Mouse (Mus musculus) embryo, embryonic 10.5 days (tissue): Measurements from ENCODE around the gene Morn4.
"Not testable (repeated sequence)": the region's sequence is repeated elsewhere in the genome, so short reads cannot be mapped to it uniquely, and the experiment has no call there.

Source experiments
- DNase-seq: peaks from one replicate; pipeline ENCODE4 v3.0.0-alpha.2; 2015; ENCODE audit warnings: low spot score

Morn4 gene

GRCm38 (mm10) chr19:42085690-42086089 is 467 bp downstream of the Morn4 start:
- DNase-seq: no peak

DNA sequence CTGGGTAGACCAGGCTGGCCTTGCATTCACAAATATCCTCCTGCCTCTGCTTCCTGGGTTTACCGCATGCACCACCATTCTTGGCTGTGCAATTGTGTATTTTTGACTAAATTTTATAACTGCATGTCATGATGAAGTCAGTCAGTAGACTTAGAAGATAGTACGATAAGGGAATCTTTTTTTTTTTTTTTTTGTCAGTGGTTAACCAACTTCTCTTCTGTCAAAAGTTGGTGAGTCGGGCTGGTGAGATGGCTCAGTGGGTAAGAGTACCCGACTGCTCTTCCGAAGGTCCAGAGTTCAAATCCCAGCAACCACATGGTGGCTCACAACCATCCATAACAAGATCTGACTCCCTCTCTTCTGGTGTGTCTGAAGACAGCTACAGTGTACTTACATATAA is 4.5 kb downstream of the Morn4 start:
- not testable (repeated sequence) for DNase-seq

- no peak for DNase-seq
Observed at GRCm38 (mm10) chr19:42080469-42080868, 5.7 kb downstream of the Morn4 start.

DNA sequence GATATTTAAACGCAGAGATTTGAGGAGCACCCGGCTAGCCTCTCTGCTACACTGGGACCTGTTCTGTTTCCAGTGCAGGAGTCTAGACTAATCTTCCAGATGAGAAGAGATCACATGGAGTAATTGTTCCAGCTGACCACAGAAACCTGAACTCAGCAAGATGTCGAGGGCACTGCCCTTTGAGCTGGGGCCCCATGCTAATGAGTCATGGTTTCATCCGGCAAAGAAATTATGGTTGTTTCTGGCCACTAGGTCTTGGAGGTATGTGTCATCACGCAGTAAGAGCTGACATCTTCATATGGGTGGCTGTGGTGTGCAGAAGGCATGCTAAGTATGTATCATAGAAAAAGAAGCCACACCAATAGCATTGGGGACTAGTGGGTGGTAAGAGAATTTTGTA is 6.2 kb downstream of the Morn4 start:
- no peak for DNase-seq

DNA sequence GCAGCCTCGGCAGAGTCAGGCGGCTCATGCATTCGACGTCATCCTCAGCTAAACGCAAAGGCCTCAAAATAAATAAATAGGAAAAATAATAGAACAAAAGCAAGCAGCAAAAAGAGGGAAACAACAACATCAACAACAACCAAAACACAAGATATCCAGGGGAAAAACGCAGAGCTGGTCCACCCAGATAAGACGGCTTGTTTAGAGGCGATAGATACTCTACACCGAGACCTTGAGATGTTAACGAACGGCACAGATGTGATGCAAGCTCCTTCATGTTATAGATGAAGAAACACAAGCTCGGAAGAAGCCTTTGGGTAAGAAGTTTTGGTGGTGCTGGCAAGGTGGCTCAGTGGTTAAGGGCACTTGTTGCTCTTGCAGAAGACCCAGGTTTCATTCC is 7.2 kb downstream of the Morn4 start:
- DNase-seq: no peak

- DNase-seq: no peak
Observed at GRCm38 (mm10) chr19:42078566-42078965, 7.6 kb downstream of the Morn4 start.

- DNase-seq: no peak
Observed at GRCm38 (mm10) chr19:42075992-42076391, 10.2 kb downstream of the Morn4 start.

DNA sequence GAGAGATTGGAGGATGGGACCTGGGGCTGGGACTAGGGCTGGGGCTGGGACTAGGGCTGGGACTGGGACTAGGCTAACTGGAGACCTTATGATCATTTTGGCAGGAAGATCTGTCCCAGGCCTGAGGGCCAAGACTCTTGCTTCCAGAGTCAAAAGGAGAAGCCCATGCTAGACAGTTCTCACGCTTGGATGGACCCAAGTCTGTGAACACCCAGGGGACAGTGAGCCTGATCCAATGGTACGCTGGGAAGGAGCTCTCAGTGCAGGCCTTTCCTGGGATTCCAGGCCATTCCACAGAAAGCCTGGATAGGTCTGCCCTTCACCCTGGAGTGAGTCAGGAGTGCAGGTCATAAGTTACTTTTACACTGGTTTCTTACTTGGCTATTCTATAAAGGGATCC is 11.1 kb downstream of the Morn4 start:
- DNase-seq: no peak

DNA sequence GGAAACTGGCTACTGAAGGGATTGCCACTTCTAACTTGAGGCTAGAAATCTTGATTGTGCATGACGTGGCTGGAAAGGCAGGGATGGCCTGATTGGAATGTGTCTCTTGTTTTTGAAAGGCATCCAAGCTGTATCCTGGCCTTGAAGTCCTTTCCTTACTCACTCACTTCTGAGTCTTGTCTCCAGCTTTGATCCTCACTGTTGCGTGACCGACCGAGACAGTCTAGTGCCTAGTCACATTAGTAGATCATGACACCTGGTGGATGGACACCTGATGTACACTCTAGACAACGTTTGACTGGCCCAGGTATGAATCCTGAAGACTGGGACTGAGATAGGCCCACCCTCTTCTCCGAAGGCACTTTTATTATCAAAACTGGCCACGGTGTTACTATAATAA is 13.4 kb downstream of the Morn4 start:
- DNase-seq: no peak

GRCm38 (mm10) chr19:42071886-42072608 is 14.1 kb downstream of the Morn4 start:
- no peak for DNase-seq

DNA sequence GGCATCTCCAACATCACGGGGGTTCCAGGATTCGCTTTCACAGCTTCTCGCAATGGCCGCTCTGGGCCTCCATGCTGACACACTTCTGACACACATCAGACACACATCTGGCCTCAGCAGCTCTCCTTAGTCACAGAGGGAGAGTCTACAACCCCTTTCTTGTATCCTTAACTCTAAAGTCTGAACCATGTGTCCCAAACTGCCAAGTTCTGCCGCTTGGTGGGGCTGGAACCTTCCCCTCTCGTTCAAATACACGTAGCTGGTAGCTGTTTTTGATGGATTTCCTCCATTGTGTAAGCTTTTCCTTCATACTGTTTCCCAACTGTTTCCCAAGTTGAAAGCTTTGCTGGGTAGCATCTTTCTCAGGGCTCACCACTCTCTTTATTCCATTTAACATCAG is 14.9 kb downstream of the Morn4 start:
- no peak for DNase-seq

GRCm38 (mm10) chr19:42069241-42069525 is 17.0 kb downstream of the Morn4 start:
- DNase-seq: peak; percentile 36

DNA sequence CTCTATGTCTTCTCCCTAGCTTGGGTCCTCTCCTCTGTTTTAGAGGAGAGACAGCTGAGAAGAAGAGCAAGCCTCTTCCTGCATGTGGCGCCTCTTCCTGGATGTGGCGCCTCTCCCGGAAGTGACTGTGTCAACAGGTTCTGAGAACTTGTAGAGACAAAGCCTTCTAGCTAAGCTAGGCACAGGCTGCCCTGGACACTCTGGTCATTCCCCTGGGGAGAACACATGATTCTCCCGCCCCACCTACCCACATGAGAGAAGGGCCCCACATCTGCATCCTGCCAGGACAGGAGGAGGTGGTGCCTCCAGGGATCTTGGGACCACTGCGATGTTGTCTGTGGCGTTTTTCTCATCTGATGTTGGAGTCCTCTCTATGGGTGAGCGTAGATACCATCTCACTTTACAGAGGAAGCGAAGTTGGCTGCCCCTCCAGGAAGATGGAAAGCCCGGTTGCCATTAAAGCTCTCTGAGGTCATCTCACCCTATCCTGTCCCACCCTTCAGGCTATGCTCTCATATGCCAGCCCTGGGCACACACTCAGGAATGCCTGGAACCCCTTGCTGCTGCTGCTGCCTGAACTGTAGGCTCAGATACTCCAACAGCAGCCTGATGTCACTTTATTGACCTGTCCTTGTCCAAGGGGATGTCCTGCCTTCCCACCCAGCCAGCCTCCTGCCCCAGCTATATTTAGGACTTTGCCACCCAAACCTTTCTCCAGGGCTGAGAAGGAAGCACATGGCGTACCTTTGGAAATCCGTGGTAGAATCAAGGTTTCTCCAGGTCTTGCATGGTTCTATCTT is 17.5 kb downstream of the Morn4 start:
- no peak for DNase-seq

GRCm38 (mm10) chr19:42061443-42061842 is 24.7 kb downstream of the Morn4 start:
- DNase-seq: no peak

GRCm38 (mm10) chr19:42058426-42058825 is 27.7 kb downstream of the Morn4 start:
- DNase-seq: no peak

DNA sequence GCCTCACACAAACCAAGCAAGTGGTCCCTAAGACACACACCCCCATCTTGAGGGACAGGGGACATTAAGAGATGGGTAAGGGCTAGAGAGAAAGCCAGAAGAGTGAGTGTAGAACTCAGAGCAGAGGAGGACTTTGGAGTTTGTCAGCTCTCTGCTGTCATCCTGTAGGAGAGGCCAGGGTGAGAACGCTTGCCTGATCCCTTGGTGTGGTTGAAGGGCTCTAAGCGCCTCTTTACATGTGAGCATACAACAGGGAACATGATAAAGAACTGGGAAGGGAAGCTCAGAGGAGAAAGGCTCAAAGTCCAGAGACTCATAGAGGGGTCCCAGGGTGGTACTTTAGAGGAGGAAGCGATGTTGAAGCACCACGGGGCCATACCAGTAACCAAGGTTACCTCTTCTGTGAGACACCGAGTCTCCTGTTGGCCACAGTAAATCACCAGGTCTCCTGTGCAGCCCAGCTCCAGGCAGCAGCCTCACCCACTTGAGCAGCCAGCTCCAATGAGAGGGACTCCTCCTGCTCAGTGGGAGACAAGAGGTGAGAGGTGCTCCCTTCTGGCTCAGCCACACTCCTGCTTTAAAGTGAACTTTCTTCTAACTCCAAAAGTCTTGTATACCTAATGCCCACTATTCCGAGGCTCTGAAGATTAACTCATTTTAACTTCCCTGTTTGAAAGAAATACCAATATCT is 29.3 kb downstream of the Morn4 start:
- no peak for DNase-seq

DNA sequence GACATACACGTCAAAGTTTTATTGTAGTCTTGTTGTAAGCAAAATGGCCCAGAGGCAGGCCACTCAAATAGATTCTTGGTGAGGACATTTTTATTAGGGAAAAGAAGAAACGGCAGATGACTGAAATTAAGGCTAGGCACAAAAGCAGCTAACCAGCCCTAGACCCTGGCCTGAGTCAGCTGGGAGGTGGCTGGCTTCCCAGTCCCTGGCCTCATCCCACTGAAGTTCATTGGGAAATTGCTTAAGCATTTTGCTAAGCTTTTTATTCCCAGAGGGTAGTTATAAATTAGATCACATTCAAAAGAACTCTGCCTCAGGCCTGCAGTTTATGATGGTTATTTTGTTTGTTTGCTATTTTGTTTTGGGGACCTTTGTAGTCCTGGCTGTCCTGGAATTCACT is 30.3 kb downstream of the Morn4 start:
- DNase-seq: no peak

DNA sequence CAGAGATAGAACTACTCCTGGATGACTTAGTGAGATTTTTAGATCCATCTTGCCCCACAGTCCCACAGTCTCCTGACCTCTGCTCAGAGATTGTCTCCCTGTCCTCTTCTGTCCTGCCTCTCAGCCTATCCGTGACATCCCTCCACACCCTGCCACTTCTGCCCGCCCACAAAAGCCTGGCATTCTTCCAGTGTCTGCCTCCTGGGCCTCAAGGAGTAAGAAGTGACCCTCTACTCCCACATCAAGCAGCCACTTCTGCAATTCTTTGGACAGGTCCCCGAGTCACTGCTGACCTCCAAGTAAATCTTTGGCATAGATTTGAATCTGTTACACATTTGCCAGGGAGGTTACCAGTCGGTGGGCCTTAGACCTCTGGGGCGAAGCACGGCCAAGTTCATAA is 31.9 kb downstream of the Morn4 start:
- no peak for DNase-seq

- DNase-seq: no peak
Observed at GRCm38 (mm10) chr19:42051948-42052347, 34.2 kb downstream of the Morn4 start, which contains the start of gene 4933411K16Rik. TSS of gene 4933411K16Rik (plus strand) at chr19:42052248.

DNA sequence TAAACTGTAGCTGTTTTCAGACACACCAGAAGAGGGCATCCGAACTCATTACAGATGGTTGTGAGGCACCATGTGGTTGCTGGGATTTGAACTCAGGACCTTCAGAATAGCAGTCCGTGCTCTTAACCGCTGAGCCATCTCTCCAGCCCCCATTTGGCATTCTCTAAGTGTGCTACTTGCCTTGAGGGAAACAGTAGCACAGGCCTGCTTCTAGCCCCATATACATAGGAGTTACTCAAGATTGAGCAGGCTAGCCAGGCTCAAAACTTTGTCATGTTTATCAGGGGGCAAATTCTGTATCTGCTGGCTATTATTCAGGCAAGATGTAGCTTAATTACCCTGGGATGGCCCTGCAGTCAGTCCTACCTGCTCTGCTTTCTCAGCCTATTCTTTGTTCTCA is 34.8 kb downstream of the Morn4 start:
- DNase-seq: no peak

GRCm38 (mm10) chr19:42050251-42050650 is 35.9 kb downstream of the Morn4 start:
- no peak for DNase-seq

DNA sequence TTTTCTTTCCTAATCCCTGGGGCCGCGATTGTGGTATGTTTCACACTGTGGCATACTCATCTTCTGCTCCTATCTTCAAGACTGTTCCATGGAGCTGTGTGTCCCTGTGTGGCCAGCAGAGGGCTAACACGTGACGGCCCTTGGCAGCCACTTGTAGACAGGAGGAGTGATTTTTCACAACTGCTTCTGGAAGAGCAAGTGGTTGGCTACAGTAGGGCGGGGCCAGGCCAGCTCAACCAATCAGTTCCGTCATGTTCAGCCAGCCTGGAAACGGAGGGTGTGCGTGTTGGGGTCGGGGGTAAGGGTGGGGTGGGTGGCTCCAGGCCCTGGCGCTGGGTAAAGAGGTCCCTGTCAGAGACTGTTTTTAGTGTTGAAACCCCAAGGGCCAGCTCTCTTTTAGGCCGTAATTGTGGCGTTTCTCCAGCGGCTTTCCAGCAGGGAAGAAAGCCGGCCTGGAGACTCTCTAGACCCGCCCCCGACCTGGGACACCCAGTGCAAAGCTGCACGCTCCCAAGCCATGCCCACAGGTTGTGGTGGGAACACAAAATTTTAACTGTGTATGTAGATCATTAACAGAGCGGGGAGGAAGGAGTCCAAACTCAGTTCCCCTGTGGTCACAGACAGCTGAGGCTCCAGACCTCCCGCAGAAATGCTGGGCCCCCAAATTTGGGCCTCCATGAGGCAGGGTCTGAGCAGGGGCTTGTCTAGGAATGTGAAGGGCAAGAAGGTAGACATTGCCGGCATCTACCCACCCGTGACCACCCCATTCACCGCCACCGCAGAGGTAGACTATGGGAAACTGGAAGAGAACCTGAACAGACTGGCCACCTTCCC is 40.7 kb downstream of the Morn4 start, which contains the start of gene Hoga1:
TSS of gene Hoga1 (plus strand) at position 342 of the 834 bp plus-strand sequence.
- peak; percentile 90 for DNase-seq
